In genomic region chr12:3917668-3918341, GRCm38 (mm10) we compare ENCODE assay signal across 12 mouse cellular contexts. TPM values are rescaled to one million over a fixed set of nuclear protein-coding genes. Genes with fewer than 3 reads are reported as not detected.
DNase-seq lines count a peak whose midpoint lies in the region; ATAC-seq and TF ChIP-seq lines count a peak whose summit lies in the region.
"Had no signal": no experiment of that assay in that cellular context is flagged by ENCODE, and none has a peak within 500 bp of the region (broad histone marks: within the 10 kb centered on the region; RNA-seq: fewer than 3 reads in every experiment).

No protein-coding gene starts in this region.

- H3K27ac ChIP-seq in limb, embryonic 11.5 days (replicated peaks; ENCODE audit: low read depth, low read length), result no peak overlapping the region
- H3K27ac ChIP-seq in limb, embryonic 10.5 days, result no peak overlapping the region
- H3K27ac ChIP-seq in hindbrain, embryonic 14.5 days, result no peak overlapping the region
- H3K27ac ChIP-seq in midbrain, postnatal 0 days (ENCODE audit: low read depth, low read length), result no peak overlapping the region

- 0 out of 2 replicates have a peak, but pooled peaks cover 2% of the 10 kb centered on the region for H3K36me3 ChIP-seq in limb, embryonic 11.5 days (ENCODE audit: control insufficient read depth, insufficient read depth, low read length)
- H3K36me3 ChIP-seq in limb, embryonic 10.5 days, result peaks cover 3% of the 10 kb centered on the region; the same call in 1 of the 2 replicates
- H3K36me3 ChIP-seq in hindbrain, embryonic 14.5 days (replicated peaks; ENCODE audit: control insufficient read depth, insufficient read depth), result peaks cover 6% of the 10 kb centered on the region; the same call in 1 of the 2 replicates
- H3K36me3 ChIP-seq in midbrain, postnatal 0 days (ENCODE audit: insufficient read depth, low read length), result peaks cover 6% of the 10 kb centered on the region; the same call in 1 of the 2 replicates

- 26% methylated on average over 14 of the region's 14 CpGs for WGBS in limb, embryonic 11.5 days
- 27% methylated on average over 14 of the region's 14 CpGs for WGBS in limb, embryonic 10.5 days
- WGBS in hindbrain, embryonic 14.5 days, result 17% methylated on average over 14 of the region's 14 CpGs
- 18% methylated on average over 14 of the region's 14 CpGs for WGBS in midbrain, postnatal 0 days

- H3K4me3 ChIP-seq in limb, embryonic 11.5 days (ENCODE audit: low read depth, low read length), result no peak overlapping the region
- H3K4me3 ChIP-seq in limb, embryonic 10.5 days, result no peak overlapping the region
- H3K4me3 ChIP-seq in hindbrain, embryonic 14.5 days (replicated peaks; ENCODE audit: low read length), result no peak overlapping the region
- no peak overlapping the region for H3K4me3 ChIP-seq in midbrain, postnatal 0 days (ENCODE audit: low read depth, low read length)
- H3K4me3 ChIP-seq: erythroblast, embryonic 14.5 days had no signal

- 0 out of 2 replicates have a peak overlapping the region, but pooled peaks have one; percentile 12 for H3K9ac ChIP-seq in limb, embryonic 11.5 days (ENCODE audit: low read length)
- no peak overlapping the region for H3K9ac ChIP-seq in hindbrain, embryonic 14.5 days
- no peak overlapping the region for H3K9ac ChIP-seq in midbrain, postnatal 0 days (replicated peaks; ENCODE audit: low read length, poor library complexity, severe bottlenecking)

- peak overlapping the region; percentile 4; the same call in 1 of the 2 replicates for H3K4me2 ChIP-seq in limb, embryonic 11.5 days (ENCODE audit: low read depth, severe bottlenecking)
- no peak overlapping the region for H3K4me2 ChIP-seq in hindbrain, embryonic 14.5 days (replicated peaks)
- H3K4me2 ChIP-seq in midbrain, postnatal 0 days (ENCODE audit: low read depth, low read length, poor library complexity, severe bottlenecking), result no peak overlapping the region

- ATAC-seq in limb, embryonic 11.5 days (ENCODE audit: insufficient number of reproducible peaks, low FRiP score, low TSS enrichment, low read depth), result no peak
- peak; percentile 64; the same call in 1 of the 2 replicates for ATAC-seq in hindbrain, embryonic 14.5 days (ENCODE audit: low FRiP score)
- ATAC-seq in midbrain, postnatal 0 days (ENCODE audit: low FRiP score), result peak; percentile 52

- no peaks in the 10 kb centered on the region for H3K9me3 ChIP-seq in limb, embryonic 11.5 days (ENCODE audit: control insufficient read depth, low read length)
- H3K9me3 ChIP-seq in limb, embryonic 10.5 days (replicated peaks), result no peaks in the 10 kb centered on the region
- no peaks in the 10 kb centered on the region for H3K9me3 ChIP-seq in hindbrain, embryonic 14.5 days (ENCODE audit: control insufficient read depth, low read length)
- no peaks in the 10 kb centered on the region for H3K9me3 ChIP-seq in midbrain, postnatal 0 days (ENCODE audit: low read length)

- peaks cover 7% of the 10 kb centered on the region; the same call in 1 of the 2 replicates for H3K4me1 ChIP-seq in limb, embryonic 11.5 days (ENCODE audit: control insufficient read depth, insufficient read depth, low read length)
- peaks cover 28% of the 10 kb centered on the region for H3K4me1 ChIP-seq in limb, embryonic 10.5 days
- peaks cover 7% of the 10 kb centered on the region; the same call in 1 of the 2 replicates for H3K4me1 ChIP-seq in hindbrain, embryonic 14.5 days (replicated peaks; ENCODE audit: control insufficient read depth, insufficient read depth, low read length)
- 0 out of 2 replicates have a peak, but pooled peaks cover 5% of the 10 kb centered on the region for H3K4me1 ChIP-seq in midbrain, postnatal 0 days (ENCODE audit: insufficient read depth, low read length)

- no peak for TF ChIP-seq CTCF in midbrain, postnatal 0 days (IDR thresholded peaks at IDR 0.05)

- no peaks in the 10 kb centered on the region for H3K27me3 ChIP-seq in limb, embryonic 11.5 days (ENCODE audit: control insufficient read depth, insufficient read depth, low read length)
- H3K27me3 ChIP-seq in limb, embryonic 10.5 days (ENCODE audit: low read depth, poor library complexity, severe bottlenecking), result no peaks in the 10 kb centered on the region
- no peaks in the 10 kb centered on the region for H3K27me3 ChIP-seq in hindbrain, embryonic 14.5 days (ENCODE audit: control insufficient read depth, insufficient read depth, low read length)
- no peaks in the 10 kb centered on the region for H3K27me3 ChIP-seq in midbrain, postnatal 0 days (ENCODE audit: insufficient read depth, low read length)

- DNase-seq in embryo, embryonic 10.5 days (ENCODE audit: low spot score), result peak; percentile 18
- no peak for DNase-seq in embryo, embryonic 9.5 days (ENCODE audit: extremely low spot score)
- no peak for DNase-seq in limb, embryonic 11.5 days (ENCODE audit: low spot score)
- DNase-seq in limb, embryonic 10.5 days (ENCODE audit: low spot score), result no peak
- DNase-seq in hindbrain, embryonic 14.5 days (ENCODE audit: low spot score), result no peak
- no peak for DNase-seq in midbrain, postnatal 0 days (ENCODE audit: low spot score)
- no peak for DNase-seq in urinary bladder, postnatal 10 days (ENCODE audit: low spot score)
- no peak for DNase-seq in layer of hippocampus, postnatal 10 days (ENCODE audit: low spot score in 2 of 2)
- DNase-seq: kidney, adult 11 months; liver; spleen, adult 18-20 months had no signal

RNA-seq across cellular contexts. Expression of gene Pomc, which starts 36.9 kb away (rescaled TPM):
- 4.0 and 4.1 TPM in 2 replicates for polyA plus RNA-seq in limb, embryonic 11.5 days (2014; fragmentation: Nextera tagmentation; extraction: Ambion mirVana)
- 4.0 and 4.5 TPM in 2 replicates for polyA plus RNA-seq in limb, embryonic 10.5 days (2016; fragmentation: Nextera tagmentation; extraction: Ambion mirVana)
- 3.3 and 3.9 TPM in 2 replicates for polyA plus RNA-seq in hindbrain, embryonic 14.5 days (2014; fragmentation: Nextera tagmentation; extraction: Ambion mirVana)
- total RNA-seq in midbrain, postnatal 0 days (2014; rRNA removed), result 2.2 and 2.4 TPM in 2 replicates
- polyA plus RNA-seq in midbrain, postnatal 0 days (2015; fragmentation: Nextera tagmentation; extraction: Ambion mirVana), result 7.9 and 9.8 TPM in 2 replicates
- 1 to 10 TPM; 2.2 to 2.5 TPM for total RNA-seq in layer of hippocampus, postnatal 10 days (2021)
- polyA plus RNA-seq: erythroblast, embryonic 14.5 days had no signal
